Mouse (Mus musculus) CD4-positive helper T cell, adult 2 months (primary cell): ENCODE measurements around the gene Oaz1.
"Not testable (repeated sequence)": the region's sequence is repeated elsewhere in the genome, so short reads cannot be mapped to it uniquely, and the experiment has no call there.

Experiments used
- DNase-seq: peaks from one replicate; pipeline ENCODE4 v3.0.0-alpha.2; 2012; ENCODE audit warnings: low read depth, missing footprints, low spot score

The Oaz1 gene

DNA sequence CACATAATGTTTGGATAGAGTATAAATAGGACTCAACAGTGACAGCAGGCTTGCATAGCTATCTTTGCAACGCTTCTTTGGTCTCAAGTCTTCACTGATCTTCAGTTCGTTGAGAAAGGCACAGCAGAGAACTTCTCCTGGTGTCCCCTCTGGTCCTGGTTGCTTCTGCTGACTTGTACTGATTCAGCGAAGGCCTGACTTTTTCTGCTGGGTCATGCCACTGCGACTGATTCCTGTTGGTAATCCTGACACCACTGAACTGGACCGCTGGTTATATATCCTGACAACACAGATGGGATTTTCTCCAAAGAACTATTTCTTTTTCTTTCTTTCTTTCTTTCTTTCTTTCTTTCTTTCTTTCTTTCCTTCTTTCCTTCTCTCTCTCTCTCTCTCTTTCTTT, 3.9 kb upstream of the Oaz1 start:
- no peak for DNase-seq

GRCm38 (mm10) chr10:80823316-80823715, 3.1 kb upstream of the Oaz1 start:
- no peak for DNase-seq

GRCm38 (mm10) chr10:80823847-80824643, 2.4 kb upstream of the Oaz1 start:
- DNase-seq = peak; percentile 42

- DNase-seq = no peak
Observed at GRCm38 (mm10) chr10:80824827-80825226, 1.6 kb upstream of the Oaz1 start.

- no peak for DNase-seq
Observed at GRCm38 (mm10) chr10:80827063-80827869, 810 bp downstream of the Oaz1 start.

- DNase-seq = no peak
Observed at GRCm38 (mm10) chr10:80827870-80828420, 1.5 kb downstream of the Oaz1 start.

DNA sequence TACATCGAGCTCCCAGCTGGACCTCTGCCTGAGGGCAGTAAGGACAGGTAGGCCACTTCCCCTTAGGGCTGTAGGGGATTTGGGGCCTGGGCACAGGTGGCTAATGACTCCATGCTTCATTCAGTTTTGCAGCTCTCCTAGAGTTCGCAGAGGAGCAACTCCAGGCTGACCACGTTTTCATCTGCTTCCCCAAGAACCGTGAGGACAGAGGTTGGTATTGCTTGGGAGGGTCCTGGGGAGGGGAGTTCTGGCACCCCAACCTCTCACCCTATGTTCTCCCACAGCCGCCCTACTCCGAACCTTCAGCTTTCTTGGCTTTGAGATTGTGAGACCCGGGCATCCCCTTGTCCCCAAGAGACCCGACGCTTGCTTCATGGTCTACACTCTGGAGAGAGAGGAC, 2.1 kb downstream of the Oaz1 start:
- DNase-seq = not testable (repeated sequence)

DNA sequence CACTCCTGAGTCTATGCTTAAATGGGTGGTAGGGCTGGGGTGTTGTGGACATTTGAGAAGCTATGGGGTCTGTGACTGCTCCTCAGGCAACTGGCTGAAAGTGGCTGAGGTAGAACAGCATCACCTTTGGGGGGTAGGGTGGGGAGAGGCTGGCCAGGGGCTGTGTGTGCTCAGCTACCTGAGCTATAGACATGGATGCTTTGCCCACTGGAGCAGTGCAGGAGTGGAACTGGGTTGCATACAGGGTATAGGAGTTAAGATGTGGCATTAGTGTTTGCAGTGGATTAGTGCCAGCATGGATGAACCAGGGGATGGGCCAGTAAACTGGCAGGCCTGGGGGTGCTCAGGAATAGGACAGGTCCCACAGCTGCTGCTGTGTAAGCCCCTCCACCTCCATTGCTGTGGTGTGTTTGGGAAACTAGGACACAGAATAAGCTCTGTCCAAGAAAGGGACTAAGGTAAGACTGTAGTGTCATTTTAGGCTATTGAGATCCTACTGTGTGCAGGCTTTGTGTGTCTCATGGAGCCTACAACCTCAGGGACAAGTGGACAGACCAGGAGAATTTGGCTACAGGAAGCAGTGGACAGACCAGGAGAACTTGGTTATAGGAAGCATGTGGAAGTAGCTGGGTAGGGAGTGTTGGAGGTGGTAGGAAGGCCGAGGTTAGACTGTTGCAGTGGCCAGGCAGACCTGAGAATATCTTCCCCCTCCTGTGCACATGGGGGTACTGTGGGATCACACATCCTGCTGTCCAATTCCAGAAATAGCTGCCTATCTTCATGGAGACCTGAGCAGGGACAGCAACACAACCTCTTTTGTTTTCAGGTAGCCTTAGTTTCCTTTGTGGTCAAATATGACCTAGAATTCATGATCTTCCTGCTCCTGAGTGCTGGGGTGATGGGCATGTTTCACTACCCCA, 3.2 kb downstream of the Oaz1 start:
- DNase-seq = no peak

GRCm38 (mm10) chr10:80831136-80831535, 4.7 kb downstream of the Oaz1 start:
- peak; percentile 50 for DNase-seq

DNA sequence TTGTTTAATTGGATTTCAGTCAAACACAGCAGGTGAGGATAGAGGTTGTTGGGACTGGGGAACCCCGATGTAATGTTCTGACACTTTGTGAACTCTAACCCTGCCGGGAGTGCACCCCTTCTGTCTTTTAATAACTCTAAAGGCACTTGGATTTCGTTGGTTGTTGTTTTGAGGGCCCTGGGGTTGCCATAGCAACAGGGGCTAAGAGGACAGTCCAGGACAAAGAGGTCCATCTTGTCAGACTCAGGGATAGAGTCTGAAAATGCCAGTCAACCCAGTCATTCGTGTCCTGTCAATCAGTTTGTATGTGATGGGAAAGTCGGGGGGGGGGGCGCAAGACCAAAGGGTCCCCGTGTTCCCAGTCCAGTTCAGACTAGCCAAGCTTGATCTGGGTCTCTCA, 6.4 kb downstream of the Oaz1 start:
- no peak for DNase-seq

DNA sequence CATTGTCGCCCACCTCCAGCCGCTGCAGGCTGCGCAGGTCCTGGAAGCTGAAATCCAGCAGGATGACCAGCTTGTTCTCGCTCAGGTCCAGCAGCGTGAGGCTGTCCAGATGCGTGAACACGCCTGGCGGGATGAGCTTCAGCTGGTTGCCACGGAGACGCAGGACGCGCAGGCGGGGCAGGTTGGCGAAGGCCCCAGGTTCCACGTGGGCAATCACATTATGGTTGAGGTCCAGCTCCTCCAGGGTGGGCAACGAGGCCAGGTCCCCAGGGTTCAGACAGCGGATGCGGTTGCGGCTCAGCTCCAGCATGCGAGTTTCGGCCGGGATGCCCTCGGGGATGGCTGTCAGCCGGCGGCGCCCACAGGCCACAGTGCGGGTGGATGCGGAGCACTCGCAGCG, 9.2 kb downstream of the Oaz1 start:
- no peak for DNase-seq

DNA sequence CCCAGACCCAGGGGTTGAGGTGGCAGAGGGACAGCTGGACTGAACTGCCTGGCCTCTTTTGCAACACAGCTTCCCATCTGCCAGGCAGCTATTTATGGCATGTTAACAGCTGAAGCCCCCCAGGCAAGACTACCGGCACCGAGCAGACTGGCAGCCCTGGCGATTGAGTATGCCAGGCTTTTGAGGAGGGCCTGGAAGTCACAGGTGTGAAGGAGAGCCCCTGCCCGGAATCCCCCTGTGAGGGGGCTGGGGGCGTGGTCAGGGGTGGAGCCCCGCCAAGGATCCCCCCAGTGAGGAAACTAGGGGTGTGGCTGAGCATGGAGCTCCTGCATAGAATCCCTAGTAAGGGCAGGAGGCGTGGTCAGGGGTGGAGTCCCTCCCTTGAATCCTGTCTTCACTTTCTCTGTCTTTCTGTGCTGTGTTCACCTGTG, 10.5 kb downstream of the Oaz1 start:
- DNase-seq = no peak

DNA sequence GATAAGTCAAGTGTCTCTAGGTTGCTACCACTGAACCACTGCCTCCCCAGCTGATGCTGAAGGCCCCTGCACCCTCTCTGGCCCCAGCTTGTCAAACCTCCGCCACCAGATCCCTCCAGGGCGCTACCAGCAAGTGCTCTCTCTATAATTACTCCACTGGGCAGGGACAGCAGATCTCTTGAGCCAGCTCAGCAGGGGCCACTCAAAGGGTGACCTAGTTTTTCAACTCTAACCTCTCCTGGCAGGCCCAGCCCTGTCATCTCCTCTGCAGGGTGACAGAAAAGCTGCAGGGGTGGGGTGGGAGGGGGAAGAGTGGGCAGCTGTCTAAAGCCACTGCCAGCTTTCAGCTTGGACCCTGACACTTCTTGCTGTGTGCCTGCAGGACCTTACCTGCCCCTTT, 11.4 kb downstream of the Oaz1 start:
- DNase-seq = no peak

- no peak for DNase-seq
Observed at GRCm38 (mm10) chr10:80838346-80838912, 12.0 kb downstream of the Oaz1 start.

DNA sequence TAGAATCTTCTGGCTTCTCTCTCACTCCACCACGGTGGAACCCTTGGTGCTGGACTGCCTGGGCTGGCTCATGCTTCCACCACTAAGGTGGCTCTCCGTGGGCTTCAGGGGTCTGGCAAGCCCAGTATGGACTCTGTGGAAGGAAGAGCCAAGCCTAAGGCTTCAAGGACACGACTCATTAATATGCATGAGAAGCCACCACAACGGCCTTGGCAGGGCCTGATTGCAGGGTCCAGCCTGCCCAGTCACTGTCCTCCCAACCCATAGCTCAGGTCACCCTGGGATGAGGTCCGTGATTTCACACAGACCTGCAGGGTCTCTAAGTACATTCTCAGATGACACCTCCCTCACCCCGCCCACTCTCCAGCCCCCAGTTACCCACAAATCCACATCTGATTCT, 13.4 kb downstream of the Oaz1 start:
- DNase-seq = no peak

DNA sequence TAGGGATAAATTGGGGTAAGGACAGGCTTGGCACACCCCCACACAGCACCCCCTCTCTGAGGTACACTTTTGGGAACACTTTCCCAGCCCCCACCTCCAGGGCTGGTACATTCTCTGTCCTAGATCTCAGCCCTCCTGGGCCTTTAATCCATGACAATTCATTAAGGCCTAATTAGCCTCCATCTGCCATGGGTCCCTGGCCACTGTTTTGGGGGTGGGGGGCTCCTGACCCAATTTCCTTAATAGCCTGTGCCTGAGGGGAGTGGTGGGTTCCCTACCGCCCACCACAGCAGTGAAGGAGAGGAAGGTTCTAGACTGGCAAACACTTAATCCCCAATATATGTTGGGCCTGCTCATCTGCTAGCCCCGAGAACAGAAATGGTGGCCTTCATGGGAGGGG, 15.2 kb downstream of the Oaz1 start:
- DNase-seq = no peak

DNA sequence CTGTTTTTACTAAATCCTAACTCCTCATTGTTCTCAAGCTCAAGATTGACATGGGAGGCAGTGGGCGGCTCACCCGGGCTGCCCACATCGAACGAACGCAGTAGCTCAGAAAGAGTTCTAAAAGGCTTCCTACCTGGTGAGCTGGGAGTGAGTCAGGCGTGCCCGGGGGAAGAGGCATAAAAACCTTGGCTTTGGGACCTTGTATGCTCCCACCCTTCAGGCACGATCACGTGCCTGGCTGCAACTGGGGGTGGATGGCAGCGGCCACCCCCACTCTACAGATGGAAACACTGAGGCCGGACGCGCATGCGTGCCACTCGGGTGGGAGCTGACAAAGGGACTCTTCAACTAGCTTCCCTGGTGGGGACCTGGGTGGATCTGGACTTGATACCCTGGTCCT, 15.9 kb downstream of the Oaz1 start:
- no peak for DNase-seq

- DNase-seq = no peak
Observed at GRCm38 (mm10) chr10:80843087-80843930, 16.9 kb downstream of the Oaz1 start.

DNA sequence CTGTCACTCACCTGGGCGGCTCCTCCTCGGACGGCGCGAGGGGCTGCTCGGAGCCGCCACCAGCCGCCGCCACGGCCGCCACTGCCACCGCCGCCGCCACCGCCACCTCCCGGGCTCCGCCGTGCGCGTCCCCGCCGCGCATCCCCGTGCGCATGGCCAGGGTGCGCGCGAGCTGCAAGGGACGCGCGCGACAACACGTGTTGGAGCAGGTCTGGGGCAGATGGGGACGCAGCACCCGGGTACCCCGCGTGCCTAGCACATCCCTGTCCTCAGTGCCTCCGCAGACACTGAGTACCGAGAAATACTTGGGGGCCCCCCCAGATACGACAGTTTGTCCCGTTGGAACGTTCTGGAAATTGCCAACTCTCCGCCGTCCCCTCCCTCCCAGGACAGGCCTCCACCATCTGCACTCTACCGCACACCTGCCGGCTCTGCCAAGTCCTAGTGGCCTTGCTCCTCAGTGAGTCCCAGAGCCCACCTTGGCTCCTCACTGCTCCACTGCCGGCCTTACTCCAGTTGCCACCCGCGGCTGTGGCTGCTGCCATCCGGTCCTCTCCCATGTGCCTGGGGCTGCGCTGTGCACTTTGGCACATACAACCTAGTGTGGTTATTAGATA, 17.6 kb downstream of the Oaz1 start, which contains the start of gene Lingo3:
Lingo3 (minus strand) TSS at position 109 of the 617 bp plus-strand sequence.
- no peak for DNase-seq
